Mouse (Mus musculus) G1E (cell line): ENCODE data around the gene Adprm. TPM values are rescaled to one million over a fixed set of nuclear protein-coding genes. Genes with fewer than 3 reads are reported as not detected.

Experiments
- ATAC-seq: 2 replicates; pipeline ENCODE4 v1.8.0; 2016; ENCODE audit warnings: mild to moderate bottlenecking; ENCODE audit not compliant: insufficient number of reproducible peaks, poor library complexity, low FRiP score, severe bottlenecking; ENCODE audit errors: extremely low read depth
- DNase-seq: peaks from one replicate; pipeline ENCODE4 v3.0.0; 2012; ENCODE audit warnings: low spot score
- H3K27me3 ChIP-seq: 2 replicates; pipeline ENCODE4 v1.6.1; 2012; ENCODE audit warnings: mild to moderate bottlenecking, low read length, inconsistent platforms; ENCODE audit not compliant: insufficient read depth
- H3K36me3 ChIP-seq: replicated peaks from 2 replicates; pipeline ENCODE3; 2012; ENCODE audit warnings: mild to moderate bottlenecking, inconsistent platforms
- H3K4me1 ChIP-seq: 2 replicates; pipeline ENCODE4 v1.6.1; 2012; ENCODE audit warnings: low read depth, low read length, inconsistent platforms, mixed read lengths; ENCODE audit not compliant: insufficient read depth
- H3K4me3 ChIP-seq: 2 replicates; pipeline ENCODE4 v1.5.1; 2012; ENCODE audit warnings: low read depth, mild to moderate bottlenecking, inconsistent platforms, low read length, moderate library complexity, mixed read lengths
- H3K9me3 ChIP-seq: replicated peaks from 2 replicates; pipeline ENCODE4 v1.6.1; 2012; ENCODE audit warnings: inconsistent platforms
- CTCF ChIP-seq: IDR thresholded peaks from 2 replicates; pipeline ENCODE4 v1.5.1; 2012; ENCODE audit warnings: low read depth, low read length, inconsistent platforms, mixed read lengths
- GATA1 ChIP-seq: IDR thresholded peaks from 2 replicates; pipeline ENCODE4 v1.6.1; 2012; ENCODE audit warnings: borderline replicate concordance, low read length, inconsistent platforms, mixed read lengths
- GATA2 ChIP-seq: IDR thresholded peaks from 2 replicates; pipeline ENCODE4 v1.6.1; 2012; ENCODE audit warnings: low read depth, low read length, inconsistent platforms, borderline replicate concordance
- POLR2AphosphoS5 ChIP-seq: IDR thresholded peaks from 2 replicates; pipeline ENCODE4 v1.6.1; 2012; ENCODE audit warnings: low read depth, low read length, inconsistent platforms; ENCODE audit not compliant: insufficient replicate concordance
- TAL1 ChIP-seq: conservative IDR thresholded peaks from 2 replicates; pipeline ENCODE4 v1.6.1; 2012; ENCODE audit warnings: low read depth, low read length, inconsistent platforms, mixed read lengths
- polyA plus RNA-seq: library from polyadenylated mRNA; stranded (reverse); fragments of >175 nt; gene quantifications from 2 replicates; pipeline ENCODE4 v1.2.3, GENCODE M21; 2012
- total RNA-seq, 2 experiments: library from RNA; stranded (forward) in 1 of 2; stranded (reverse) in 1 of 2; fragments of 200-1000 nt in 1 of 2; fragments of >200 nt in 1 of 2; fragmentation: Nextera tagmentation in 1 of 2; gene quantifications; 2 replicates each; pipeline ENCODE4 v1.2.3; 2014 to 2017

Gene Adprm
- total and polyA plus RNA-seq, 3 experiments = 1.0 to 23.9 (median 13.3) TPM

GRCm38 (mm10) chr11:67017801-67018591 lies 34.4 kb downstream of the Adprm start:
- H3K36me3 ChIP-seq = no peaks in the 10 kb centered on the region
- H3K4me3 ChIP-seq = no peak overlapping the region
- H3K9me3 ChIP-seq = no peaks in the 10 kb centered on the region
- no peaks in the 10 kb centered on the region for H3K27me3 ChIP-seq
- no peak for DNase-seq
- TF ChIP-seq GATA2 = no peak
- no peak for TF ChIP-seq TAL1
- TF ChIP-seq CTCF = no peak
- TF ChIP-seq POLR2AphosphoS5 = no peak
- TF ChIP-seq GATA1 = no peak
- H3K4me1 ChIP-seq = peaks cover 4% of the 10 kb centered on the region; the same call in 1 of the 2 replicates
- no peak for ATAC-seq

- H3K4me1 ChIP-seq = no peaks in the 10 kb centered on the region
- H3K4me3 ChIP-seq = no peak overlapping the region
- H3K27me3 ChIP-seq = no peaks in the 10 kb centered on the region
- no peak for DNase-seq
- ATAC-seq = no peak
- no peaks in the 10 kb centered on the region for H3K36me3 ChIP-seq
- TF ChIP-seq CTCF = no peak
- TF ChIP-seq GATA1 = no peak
- no peak for TF ChIP-seq POLR2AphosphoS5
- no peak for TF ChIP-seq TAL1
- no peak for TF ChIP-seq GATA2
- H3K9me3 ChIP-seq = no peaks in the 10 kb centered on the region
Measured at GRCm38 (mm10) chr11:67011635-67012034, 40.8 kb downstream of the Adprm start.

GRCm38 (mm10) chr11:67010430-67010829 lies 42.0 kb downstream of the Adprm start:
- H3K4me1 ChIP-seq = no peaks in the 10 kb centered on the region
- no peaks in the 10 kb centered on the region for H3K36me3 ChIP-seq
- H3K27me3 ChIP-seq = no peaks in the 10 kb centered on the region
- ATAC-seq (no peak), DNase-seq (no peak)
- no peak overlapping the region for H3K4me3 ChIP-seq
- no peak for TF ChIP-seq TAL1
- no peak for TF ChIP-seq GATA2
- TF ChIP-seq POLR2AphosphoS5 = no peak
- TF ChIP-seq GATA1 = no peak
- TF ChIP-seq CTCF = no peak
- no peaks in the 10 kb centered on the region for H3K9me3 ChIP-seq

- ATAC-seq (no peak), DNase-seq (no peak)
- Histone ChIP-seq H3K9me3 (no peaks in the 10 kb centered on the region), H3K27me3 (no peaks in the 10 kb centered on the region), H3K4me3 (no peak overlapping the region), H3K4me1 (no peaks in the 10 kb centered on the region), H3K36me3 (no peaks in the 10 kb centered on the region)
- TF ChIP-seq GATA2 = no peak
- TF ChIP-seq GATA1 = no peak
- TF ChIP-seq TAL1 = no peak
- no peak for TF ChIP-seq POLR2AphosphoS5
- no peak for TF ChIP-seq CTCF
Measured at GRCm38 (mm10) chr11:67008528-67008927, 43.9 kb downstream of the Adprm start.

- no peaks in the 10 kb centered on the region for H3K4me1 ChIP-seq
- no peaks in the 10 kb centered on the region for H3K36me3 ChIP-seq
- no peaks in the 10 kb centered on the region for H3K27me3 ChIP-seq
- no peak overlapping the region for H3K4me3 ChIP-seq
- no peaks in the 10 kb centered on the region for H3K9me3 ChIP-seq
- no peak for TF ChIP-seq GATA2
- TF ChIP-seq TAL1 = no peak
- DNase-seq = no peak
- no peak for ATAC-seq
Measured at GRCm38 (mm10) chr11:67007961-67008360, 44.4 kb downstream of the Adprm start.

GRCm38 (mm10) chr11:67002911-67003310 lies 49.5 kb downstream of the Adprm start:
- no peak overlapping the region for H3K4me3 ChIP-seq
- no peaks in the 10 kb centered on the region for H3K9me3 ChIP-seq
- no peaks in the 10 kb centered on the region for H3K36me3 ChIP-seq
- DNase-seq (no peak), ATAC-seq (no peak)
- no peaks in the 10 kb centered on the region for H3K27me3 ChIP-seq
- TF ChIP-seq CTCF (no peak), GATA1 (no peak), POLR2AphosphoS5 (no peak), GATA2 (no peak), TAL1 (no peak)
- no peaks in the 10 kb centered on the region for H3K4me1 ChIP-seq
